Mouse (Mus musculus) thymus, adult 2 months (tissue): ENCODE measurements around the gene Tecpr2.

Experiments used
- CTCF ChIP-seq: fragments of 200-500 bp; IDR thresholded peaks from 2 replicates; pipeline ENCODE4 v1.5.1; 2012; ENCODE audit warnings: mild to moderate bottlenecking, control low read depth, low read length, moderate library complexity, borderline replicate concordance; ENCODE audit not compliant: control insufficient read depth, poor library complexity, insufficient read depth; ENCODE audit errors: extremely low read depth
- POLR2A ChIP-seq: fragments of 200-500 bp; IDR thresholded peaks from 2 replicates; pipeline ENCODE4 v1.6.1; 2012; ENCODE audit warnings: mild to moderate bottlenecking, low read length, control low read depth, moderate library complexity; ENCODE audit not compliant: control insufficient read depth, poor library complexity, insufficient read depth; ENCODE audit errors: extremely low read depth

GRCm38 (mm10) chr12:110992128-110992553, 103.1 kb downstream of the Tecpr2 start:
- TF ChIP-seq CTCF (peak; percentile 99), POLR2A (no peak)
